9 mouse cellular contexts compared by ENCODE assay signal in genomic region chr15:62261520-62261919, GRCm38 (mm10).
DNase-seq lines count a peak whose midpoint lies in the region; ATAC-seq lines count a peak whose summit lies in the region.
"Had no signal": no experiment of that assay in that cellular context is flagged by ENCODE, and none has a peak within 500 bp of the region (broad histone marks: within the 10 kb centered on the region; RNA-seq: fewer than 3 reads in every experiment).

No protein-coding gene starts in this region.

- peak; percentile 73 to 86 for DNase-seq in adrenal gland, adult (ENCODE audit: inconsistent age in 2 of 2, low spot score in 1 of 2)
- no peak for DNase-seq in adrenal gland, postnatal 4 days (ENCODE audit: low spot score in 2 of 2)
- DNase-seq in right cerebral cortex, postnatal 14 days = peak; percentile 11
- DNase-seq in right cerebral cortex, postnatal 4 days = no peak
- DNase-seq in heart, adult 9 months (ENCODE audit: low spot score in 2 of 2) = peak; percentile 55 to 70
- DNase-seq in telencephalon, adult 2 months (ENCODE audit: low read depth, low spot score) = peak; percentile 16
- no peak for DNase-seq in B cell, adult 2 months
- DNase-seq: left cerebral cortex, postnatal 4 days had no signal

- ATAC-seq in megakaryocyte, adult 5-6 weeks (ENCODE audit: poor library complexity, severe bottlenecking) = no peak

Comparison
In these comparisons a context has a peak if more than half of its experiments do, and no peak if none do; other contexts are left out.
1. DNase-seq: peak in adrenal gland, adult (2 of 2), right cerebral cortex, postnatal 14 days (single experiment), heart, adult 9 months (2 of 2) and telencephalon, adult 2 months (single experiment); none in adrenal gland, postnatal 4 days (0 of 2), right cerebral cortex, postnatal 4 days (single experiment) and B cell, adult 2 months (0 of 2).